Mouse (Mus musculus): ENCODE measurements around the gene Ifitm6.
"Not testable (repeated sequence)": the region's sequence is repeated elsewhere in the genome, so short reads cannot be mapped to it uniquely, and the experiment has no call there.

The Ifitm6 gene

GRCm38 (mm10) chr7:141017824-141018223 is at the start of gene Ifitm6:
TSS of gene Ifitm6 (minus strand) at chr7:141017924.
- DNase-seq (ENCODE audit: low read depth): not testable (repeated sequence)

- no peak for DNase-seq (ENCODE audit: low read depth)
Observed at GRCm38 (mm10) chr7:141064576-141064975, 46.9 kb upstream of the Ifitm6 start.

GRCm38 (mm10) chr7:141064175-141064574 is 46.5 kb upstream of the Ifitm6 start:
- no peak for DNase-seq (ENCODE audit: low read depth)

GRCm38 (mm10) chr7:141063353-141063752 is 45.6 kb upstream of the Ifitm6 start:
- DNase-seq (ENCODE audit: low read depth): no peak

- DNase-seq (ENCODE audit: low read depth): no peak
Observed at GRCm38 (mm10) chr7:141062525-141062924, 44.8 kb upstream of the Ifitm6 start.

GRCm38 (mm10) chr7:141061269-141061692 is 43.6 kb upstream of the Ifitm6 start:
- no peak for DNase-seq (ENCODE audit: low read depth)

GRCm38 (mm10) chr7:141060426-141061242 is 42.9 kb upstream of the Ifitm6 start, which contains the start of gene B4galnt4:
TSS of gene B4galnt4 (plus strand) at chr7:141061104.
- no peak for DNase-seq (ENCODE audit: low read depth)

- no peak for DNase-seq (ENCODE audit: low read depth)
Observed at GRCm38 (mm10) chr7:141059929-141060328, 42.2 kb upstream of the Ifitm6 start.

- no peak for DNase-seq (ENCODE audit: low read depth)
Observed at GRCm38 (mm10) chr7:141058601-141059341, 41.0 kb upstream of the Ifitm6 start.

- no peak for DNase-seq (ENCODE audit: low read depth)
Observed at GRCm38 (mm10) chr7:141057541-141057940, 39.8 kb upstream of the Ifitm6 start.

- DNase-seq (ENCODE audit: low read depth): no peak
Observed at GRCm38 (mm10) chr7:141056976-141057375, 39.3 kb upstream of the Ifitm6 start.

- no peak for DNase-seq (ENCODE audit: low read depth)
Observed at GRCm38 (mm10) chr7:141055785-141056184, 38.1 kb upstream of the Ifitm6 start.

GRCm38 (mm10) chr7:141052421-141052820 is 34.7 kb upstream of the Ifitm6 start:
- DNase-seq (ENCODE audit: low read depth): no peak

GRCm38 (mm10) chr7:141052016-141052415 is 34.3 kb upstream of the Ifitm6 start:
- DNase-seq (ENCODE audit: low read depth): no peak

- no peak for DNase-seq (ENCODE audit: low read depth)
Observed at GRCm38 (mm10) chr7:141051060-141051685, 33.4 kb upstream of the Ifitm6 start.

- DNase-seq (ENCODE audit: low read depth): no peak
Observed at GRCm38 (mm10) chr7:141049326-141049725, 31.6 kb upstream of the Ifitm6 start.

GRCm38 (mm10) chr7:141048226-141049218 is 30.8 kb upstream of the Ifitm6 start:
- DNase-seq (ENCODE audit: low read depth): peak; percentile 90

GRCm38 (mm10) chr7:141047581-141048225 is 30.0 kb upstream of the Ifitm6 start:
- no peak for DNase-seq (ENCODE audit: low read depth)

- DNase-seq (ENCODE audit: low read depth): peak; percentile 75
Observed at GRCm38 (mm10) chr7:141046931-141047580, 29.3 kb upstream of the Ifitm6 start.

- peak; percentile 72 for DNase-seq (ENCODE audit: low read depth)
Observed at GRCm38 (mm10) chr7:141042539-141042938, 24.8 kb upstream of the Ifitm6 start.
